Mouse (Mus musculus) megakaryocyte, embryonic 14.5 days (primary cell): ENCODE measurements around the gene Ttc17.

Experiments
- FLI1 ChIP-seq: IDR thresholded peaks from 2 replicates; pipeline ENCODE4 v1.6.1; 2012; ENCODE audit warnings: low read length, inconsistent platforms, mixed read lengths
- GATA1 ChIP-seq: IDR thresholded peaks from 3 replicates; pipeline ENCODE4 v1.6.1; 2012; ENCODE audit warnings: mixed read lengths, low read length, inconsistent platforms, borderline replicate concordance

GRCm38 (mm10) chr2:94263530-94263937 lies 143.0 kb downstream of the Ttc17 start:
- TF ChIP-seq GATA1 (no peak), FLI1 (no peak)
